Mouse (Mus musculus) liver, adult 2 months (tissue): ENCODE measurements around the gene Hrg.

ENCODE experiments used
- CTCF ChIP-seq: fragments of 200-500 bp; IDR thresholded peaks from 2 replicates; pipeline ENCODE4 v1.5.1; 2011; ENCODE audit warnings: low read depth, low read length, control low read depth
- POLR2A ChIP-seq: fragments of 200-500 bp; IDR thresholded peaks from 2 replicates; pipeline ENCODE4 v1.6.1; 2011; ENCODE audit warnings: low read length, control low read depth; ENCODE audit not compliant: insufficient read depth; ENCODE audit errors: extremely low read depth

DNA sequence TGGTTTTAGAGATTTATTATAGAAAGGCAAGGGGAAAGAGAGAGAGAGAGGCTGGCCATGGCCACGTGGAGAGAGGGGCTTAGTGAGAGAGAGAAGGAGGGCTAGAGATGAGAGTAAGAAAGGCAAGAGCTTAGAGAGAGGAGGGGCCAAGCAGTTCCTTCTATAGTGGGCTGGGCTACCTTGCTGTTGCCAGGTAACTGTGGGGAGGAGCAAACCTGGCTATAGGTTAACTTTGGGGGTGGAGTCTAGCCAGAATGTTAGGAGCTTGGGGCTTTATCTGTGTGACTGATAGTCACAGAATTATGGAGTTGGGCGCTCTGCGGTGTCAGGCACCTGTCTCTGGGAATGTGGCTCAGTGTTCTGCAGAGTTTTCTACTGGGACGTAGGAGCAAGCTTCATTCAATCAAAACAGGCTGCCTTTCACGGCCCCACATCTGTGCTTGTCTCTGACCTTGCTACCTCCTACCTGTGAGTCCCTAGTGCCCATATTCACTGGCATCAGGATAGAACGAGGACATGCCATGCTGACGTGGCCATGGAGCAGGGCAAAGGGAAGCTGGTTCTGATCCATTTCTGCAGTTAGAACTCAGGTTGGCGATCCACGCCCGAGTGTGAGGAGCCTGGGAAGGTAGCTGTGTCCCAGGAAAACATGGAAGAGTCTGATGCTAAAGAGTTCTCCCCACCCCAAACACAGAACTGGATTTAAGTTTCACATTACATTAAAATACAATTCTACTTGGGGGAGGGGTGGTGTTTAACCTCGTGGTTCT, 19.3 kb upstream of the Hrg start:
- TF ChIP-seq CTCF (no peak), POLR2A (no peak)
